Mouse (Mus musculus) midbrain, embryonic 10.5 days (tissue): ENCODE results near the gene Pacrg. TPM values are rescaled to one million over a fixed set of nuclear protein-coding genes. Genes with fewer than 3 reads are reported as not detected.

ENCODE experiments used
- DNase-seq: peaks from one replicate; pipeline ENCODE4 v3.0.0-alpha.2; 2017; ENCODE audit warnings: low spot score
- H3K27ac ChIP-seq: fragments of 300-500 bp; sonication (generic); replicated peaks from 2 replicates; pipeline ENCODE4 v1.5.1; 2016; ENCODE audit warnings: mild to moderate bottlenecking
- H3K27me3 ChIP-seq: fragments of 300-500 bp; sonication (generic); 2 replicates; pipeline ENCODE4 v1.6.1; 2016; ENCODE audit warnings: low read depth, mild to moderate bottlenecking; ENCODE audit not compliant: poor library complexity, severe bottlenecking
- H3K36me3 ChIP-seq: fragments of 300-500 bp; sonication (generic); 2 replicates; pipeline ENCODE4 v1.6.1; 2016; ENCODE audit warnings: mild to moderate bottlenecking, moderate library complexity
- H3K4me1 ChIP-seq: fragments of 300-500 bp; sonication (generic); 2 replicates; pipeline ENCODE4 v1.6.1; 2016
- H3K4me3 ChIP-seq: fragments of 300-500 bp; sonication (generic); 2 replicates; pipeline ENCODE4 v1.5.1; 2016; ENCODE audit warnings: mild to moderate bottlenecking, moderate library complexity
- H3K9me3 ChIP-seq: fragments of 300-500 bp; sonication (generic); replicated peaks from 2 replicates; pipeline ENCODE4 v1.6.1; 2016; ENCODE audit warnings: mild to moderate bottlenecking
- WGBS: fragments of 180-500 bp; shearing (Covaris S2); methylation state at CpG from one replicate; pipeline ENCODE4 v1.1.7; 2016; 5-methylcytosine and 5-hydroxymethylcytosine counted together
- polyA plus RNA-seq: library from polyadenylated mRNA; unstranded; fragments of >200 nt; fragmentation: Nextera tagmentation; extraction: Ambion mirVana; gene quantifications from 2 replicates; pipeline ENCODE4 v1.2.1, GENCODE M21; 2016

The Pacrg gene
- polyA plus RNA-seq, 1 experiment from 2014 or later = 2.7 TPM

DNA sequence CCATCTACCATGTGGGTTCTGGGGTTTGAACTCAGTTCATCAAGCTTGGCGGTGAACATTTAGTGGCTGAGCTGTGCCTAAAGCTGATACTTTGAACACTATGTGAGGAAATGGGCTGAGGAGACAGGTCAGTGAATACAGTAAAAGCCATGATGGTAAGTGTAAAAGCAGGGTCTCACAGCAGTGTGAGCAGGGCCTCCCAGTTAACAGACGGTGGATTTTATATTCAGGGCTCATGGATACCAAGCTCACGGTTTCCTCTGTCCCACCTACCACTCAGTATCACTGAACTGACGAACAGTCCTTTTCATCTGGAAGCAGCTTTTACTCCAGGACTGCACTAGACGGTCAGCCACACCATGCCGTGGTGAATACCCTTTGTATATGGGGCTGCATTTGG lies 205.1 kb downstream of the Pacrg start:
- H3K27ac ChIP-seq = no peak overlapping the region
- no peak for DNase-seq
- 90% methylated on average over 6 of the region's 6 CpGs for WGBS
- H3K9me3 ChIP-seq = no peaks in the 10 kb centered on the region
- H3K4me3 ChIP-seq = no peak overlapping the region
- H3K4me1 ChIP-seq = peaks cover 15% of the 10 kb centered on the region
- H3K27me3 ChIP-seq = no peaks in the 10 kb centered on the region
- no peaks in the 10 kb centered on the region for H3K36me3 ChIP-seq

- H3K36me3 ChIP-seq = no peaks in the 10 kb centered on the region
- no peak overlapping the region for H3K4me3 ChIP-seq
- H3K4me1 ChIP-seq = peaks cover 21% of the 10 kb centered on the region
- no peaks in the 10 kb centered on the region for H3K27me3 ChIP-seq
- H3K9me3 ChIP-seq = no peaks in the 10 kb centered on the region
- WGBS = 94% methylated on average over 7 of the region's 7 CpGs
- H3K27ac ChIP-seq = no peak overlapping the region
- DNase-seq = no peak
These were observed 206.3 kb downstream of the Pacrg start for GRCm38 (mm10) chr17:10633769-10634168.

- Histone ChIP-seq H3K4me3 (no peak overlapping the region), H3K9me3 (no peaks in the 10 kb centered on the region), H3K4me1 (peaks cover 31% of the 10 kb centered on the region), H3K27ac (no peak overlapping the region), H3K27me3 (no peaks in the 10 kb centered on the region), H3K36me3 (no peaks in the 10 kb centered on the region)
- 95% methylated on average over 4 of the region's 4 CpGs for WGBS
- no peak for DNase-seq
These were observed 211.9 kb downstream of the Pacrg start for GRCm38 (mm10) chr17:10628240-10628639.

DNA sequence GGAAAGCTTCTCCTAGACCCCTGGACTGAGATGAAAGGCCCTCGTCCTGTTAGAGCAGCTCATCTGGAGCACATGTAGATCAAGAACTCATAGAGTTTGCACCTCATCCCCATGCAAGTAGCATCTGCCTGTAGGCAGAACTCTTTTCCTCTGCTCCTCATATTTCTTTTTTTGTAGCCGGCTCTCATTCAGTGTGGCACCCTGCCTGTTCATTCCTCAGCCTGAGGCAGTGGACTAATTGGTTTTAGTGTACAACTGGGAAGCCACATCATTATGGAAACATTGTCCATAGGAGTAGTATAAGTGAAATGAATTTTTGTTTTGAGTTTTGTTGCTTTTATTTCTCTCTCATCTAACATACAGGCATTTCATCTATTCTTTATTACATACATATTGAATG lies 212.6 kb downstream of the Pacrg start:
- no peak for DNase-seq
- H3K27ac ChIP-seq = no peak overlapping the region
- no peaks in the 10 kb centered on the region for H3K36me3 ChIP-seq
- H3K9me3 ChIP-seq = no peaks in the 10 kb centered on the region
- 77% methylated on average over 2 of the region's 2 CpGs for WGBS
- H3K4me1 ChIP-seq = peaks cover 31% of the 10 kb centered on the region
- H3K4me3 ChIP-seq = no peak overlapping the region
- H3K27me3 ChIP-seq = no peaks in the 10 kb centered on the region

- no peak overlapping the region for H3K4me3 ChIP-seq
- DNase-seq = no peak
- H3K4me1 ChIP-seq = peaks cover 27% of the 10 kb centered on the region
- no peaks in the 10 kb centered on the region for H3K27me3 ChIP-seq
- WGBS = 77% methylated on average over 13 of the region's 13 CpGs
- no peaks in the 10 kb centered on the region for H3K36me3 ChIP-seq
- H3K9me3 ChIP-seq = no peaks in the 10 kb centered on the region
- H3K27ac ChIP-seq = no peak overlapping the region
These were observed 213.6 kb downstream of the Pacrg start for GRCm38 (mm10) chr17:10626299-10627095.

- Histone ChIP-seq H3K4me3 (no peak overlapping the region), H3K4me1 (peaks cover 16% of the 10 kb centered on the region), H3K36me3 (no peaks in the 10 kb centered on the region), H3K27ac (no peak overlapping the region), H3K27me3 (no peaks in the 10 kb centered on the region), H3K9me3 (no peaks in the 10 kb centered on the region)
- no peak for DNase-seq
- WGBS = 94% methylated on average over 6 of the region's 6 CpGs
These were observed 215.2 kb downstream of the Pacrg start for GRCm38 (mm10) chr17:10624699-10625424.

- H3K4me1 ChIP-seq = peaks cover 3% of the 10 kb centered on the region; the same call in 1 of the 2 replicates
- WGBS = 81% methylated on average over 2 of the region's 2 CpGs
- H3K4me3 ChIP-seq = no peak overlapping the region
- H3K27ac ChIP-seq = no peak overlapping the region
- DNase-seq = no peak
- no peaks in the 10 kb centered on the region for H3K27me3 ChIP-seq
- no peaks in the 10 kb centered on the region for H3K36me3 ChIP-seq
- no peaks in the 10 kb centered on the region for H3K9me3 ChIP-seq
These were observed 219.5 kb downstream of the Pacrg start for GRCm38 (mm10) chr17:10620621-10621020.

GRCm38 (mm10) chr17:10619881-10620280 lies 220.2 kb downstream of the Pacrg start:
- 88% methylated on average over 3 of the region's 3 CpGs for whole genome bisulfite sequencing
- Histone ChIP-seq H3K27ac (no peak overlapping the region), H3K36me3 (no peaks in the 10 kb centered on the region), H3K9me3 (no peaks in the 10 kb centered on the region), H3K4me1 (peaks cover 3% of the 10 kb centered on the region; the same call in 1 of the 2 replicates), H3K27me3 (no peaks in the 10 kb centered on the region), H3K4me3 (no peak overlapping the region)
- DNase-seq = no peak

GRCm38 (mm10) chr17:10617656-10618055 lies 222.5 kb downstream of the Pacrg start:
- Histone ChIP-seq H3K27ac (0 out of 2 replicates have a peak overlapping the region, but pooled peaks have one; percentile 38), H3K4me3 (no peak overlapping the region), H3K4me1 (peaks cover 5% of the 10 kb centered on the region; the same call in 1 of the 2 replicates), H3K36me3 (no peaks in the 10 kb centered on the region), H3K27me3 (no peaks in the 10 kb centered on the region), H3K9me3 (no peaks in the 10 kb centered on the region)
- no peak for DNase-seq
- 68% methylated on average over 4 of the region's 4 CpGs for WGBS

- WGBS = 92% methylated on average over 7 of the region's 7 CpGs
- no peak for DNase-seq
- Histone ChIP-seq H3K4me3 (no peak overlapping the region), H3K27ac (no peak overlapping the region), H3K4me1 (peaks cover 5% of the 10 kb centered on the region; the same call in 1 of the 2 replicates), H3K9me3 (no peaks in the 10 kb centered on the region), H3K36me3 (no peaks in the 10 kb centered on the region), H3K27me3 (no peaks in the 10 kb centered on the region)
These were observed 224.5 kb downstream of the Pacrg start for GRCm38 (mm10) chr17:10615611-10616010.

DNA sequence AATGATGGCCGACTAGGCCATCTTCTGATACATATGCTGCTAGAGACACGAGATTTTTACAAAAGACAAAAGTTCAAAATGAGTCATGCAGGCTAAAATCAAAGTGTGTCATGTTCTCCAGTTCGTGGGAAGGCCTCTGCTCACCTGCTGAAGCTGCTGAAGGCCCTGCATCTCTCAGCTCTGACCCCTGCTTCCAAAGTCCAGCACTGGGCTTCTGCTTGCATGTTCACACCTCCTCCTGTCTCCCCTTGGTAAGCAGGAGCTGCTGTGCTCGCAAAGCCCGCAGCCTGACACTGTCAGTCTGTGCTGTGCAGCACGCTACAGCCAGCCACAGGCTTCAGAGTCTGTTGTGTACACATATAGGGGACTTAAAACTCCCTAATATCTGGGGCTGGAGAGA lies 225.4 kb downstream of the Pacrg start:
- no peak for DNase-seq
- 84% methylated on average over 6 of the region's 6 CpGs for WGBS

GRCm38 (mm10) chr17:10611626-10612025 lies 228.5 kb downstream of the Pacrg start:
- Histone ChIP-seq H3K4me3 (no peak overlapping the region), H3K36me3 (no peaks in the 10 kb centered on the region), H3K27me3 (no peaks in the 10 kb centered on the region), H3K27ac (no peak overlapping the region), H3K4me1 (0 out of 2 replicates have a peak, but pooled peaks cover 2% of the 10 kb centered on the region), H3K9me3 (no peaks in the 10 kb centered on the region)
- 49% methylated on average over 3 of the region's 3 CpGs for WGBS
- no peak for DNase-seq

More for the DNA sequence above, 225.4 kb downstream of the Pacrg start:
- no peaks in the 10 kb centered on the region for H3K27me3 ChIP-seq
- H3K4me3 ChIP-seq = no peak overlapping the region
- H3K9me3 ChIP-seq = no peaks in the 10 kb centered on the region
- peaks cover 5% of the 10 kb centered on the region; the same call in 1 of the 2 replicates for H3K4me1 ChIP-seq
- no peak overlapping the region for H3K27ac ChIP-seq
- H3K36me3 ChIP-seq = no peaks in the 10 kb centered on the region

DNA sequence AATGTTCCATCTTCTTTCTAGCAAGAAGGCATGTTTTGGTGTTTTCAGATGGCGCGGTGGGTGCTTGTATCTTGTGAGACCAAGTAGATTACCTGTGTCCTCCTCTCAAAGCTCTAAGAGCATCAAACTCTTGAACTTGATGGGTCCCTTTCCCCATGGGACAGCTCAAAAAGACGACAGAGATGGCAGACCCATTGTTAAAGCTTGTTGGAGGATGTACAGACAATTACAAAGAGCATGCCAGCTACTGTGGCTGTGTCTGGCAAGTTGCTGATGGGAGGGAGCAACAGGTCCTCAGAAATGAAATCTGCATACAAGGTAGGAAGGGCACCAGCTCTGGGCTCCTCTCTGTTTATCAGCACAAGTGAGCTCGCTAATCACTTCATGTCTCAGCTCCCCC lies 232.0 kb downstream of the Pacrg start:
- H3K9me3 ChIP-seq = no peaks in the 10 kb centered on the region
- H3K27ac ChIP-seq = no peak overlapping the region
- no peaks in the 10 kb centered on the region for H3K4me1 ChIP-seq
- H3K36me3 ChIP-seq = no peaks in the 10 kb centered on the region
- no peak overlapping the region for H3K4me3 ChIP-seq
- 82% methylated on average over 4 of the region's 4 CpGs for WGBS
- no peak for DNase-seq
- H3K27me3 ChIP-seq = no peaks in the 10 kb centered on the region
